Mouse (Mus musculus): Measurements from ENCODE around the gene Fpr2.

DNA sequence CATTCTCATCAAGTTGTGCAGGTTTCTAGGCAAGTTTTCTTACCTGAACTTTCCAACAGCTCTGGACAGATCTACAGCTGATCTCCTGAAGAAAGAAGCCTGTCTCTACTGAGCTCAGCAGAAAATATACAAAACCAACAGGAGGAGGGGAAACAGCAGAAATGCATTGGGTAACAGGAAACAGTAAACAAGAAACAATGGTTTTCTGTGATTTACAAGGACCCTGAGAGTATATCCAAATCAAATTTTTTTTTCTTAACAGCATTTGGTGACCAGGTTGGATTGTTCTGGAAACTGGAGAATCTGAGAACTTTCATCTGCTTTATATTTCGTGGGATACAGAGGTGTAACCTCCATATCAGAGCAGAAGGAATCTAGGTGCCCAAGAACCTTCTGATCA is 3.8 kb upstream of the Fpr2 start, which contains the start of gene Fpr1:
- TF ChIP-seq POLR2A (IDR thresholded peaks at IDR 0.05; ENCODE audit: borderline replicate concordance, control insufficient read depth, low read depth, low read length) (no peak), CTCF (IDR thresholded peaks at IDR 0.05; ENCODE audit: control insufficient read depth, insufficient read depth, low read length) (no peak)
